Mouse (Mus musculus) megakaryocyte, embryonic 14.5 days (primary cell): Measurements from ENCODE around the gene Gzmm.

Experiments used
- FLI1 ChIP-seq: IDR thresholded peaks from 2 replicates; pipeline ENCODE4 v1.6.1; 2012; ENCODE audit warnings: low read length, inconsistent platforms, mixed read lengths
- GATA1 ChIP-seq: IDR thresholded peaks from 3 replicates; pipeline ENCODE4 v1.6.1; 2012; ENCODE audit warnings: mixed read lengths, low read length, inconsistent platforms, borderline replicate concordance

DNA sequence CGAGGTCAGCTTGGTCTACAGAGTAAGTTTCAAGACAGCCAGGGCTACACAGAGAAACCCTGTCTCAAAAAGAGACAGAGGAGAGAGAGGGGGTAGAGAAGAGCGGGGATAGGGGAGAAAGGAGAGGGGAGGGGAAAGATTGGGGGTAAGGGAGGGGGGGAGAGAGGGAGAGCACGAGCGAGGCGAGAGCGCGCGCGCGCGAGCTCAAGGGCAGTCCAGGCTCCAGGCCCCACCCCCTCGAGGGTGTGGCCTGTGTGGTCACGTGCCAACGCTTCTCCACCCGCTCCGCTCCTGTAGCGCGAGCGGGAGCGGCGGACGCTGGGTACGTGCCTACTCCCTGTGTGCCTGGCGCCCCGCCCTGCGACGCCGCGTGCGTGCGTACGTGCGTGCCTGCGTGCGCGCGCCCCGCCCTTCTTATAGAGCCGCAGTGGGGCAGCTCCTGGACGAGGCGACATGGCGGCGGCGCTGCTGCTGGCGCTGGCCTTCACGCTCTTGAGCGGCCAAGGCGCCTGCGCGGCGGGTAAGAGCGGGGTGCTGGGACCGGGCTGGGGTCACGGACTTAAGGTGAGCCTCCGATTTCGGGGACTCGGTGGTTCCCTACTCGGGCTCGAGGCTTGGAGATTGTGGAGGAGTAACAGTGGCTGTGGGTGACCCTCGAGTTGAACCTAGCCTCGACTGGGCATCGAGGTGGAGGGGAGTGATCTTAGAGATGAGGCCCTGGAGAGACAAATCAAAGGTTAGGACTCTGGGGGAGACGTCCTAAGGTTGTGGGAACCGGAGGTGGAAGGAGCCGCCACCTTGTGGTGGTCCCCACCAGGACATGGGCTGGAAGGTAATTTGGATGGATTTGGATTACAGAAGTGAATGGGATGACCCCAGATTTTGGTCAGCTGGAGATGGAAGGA, 15.5 kb downstream of the Gzmm start, which contains the start of gene Bsg:
- TF ChIP-seq FLI1 (no peak), GATA1 (no peak)
